ENCODE assay signal across 23 mouse cellular contexts in the genomic region with DNA sequence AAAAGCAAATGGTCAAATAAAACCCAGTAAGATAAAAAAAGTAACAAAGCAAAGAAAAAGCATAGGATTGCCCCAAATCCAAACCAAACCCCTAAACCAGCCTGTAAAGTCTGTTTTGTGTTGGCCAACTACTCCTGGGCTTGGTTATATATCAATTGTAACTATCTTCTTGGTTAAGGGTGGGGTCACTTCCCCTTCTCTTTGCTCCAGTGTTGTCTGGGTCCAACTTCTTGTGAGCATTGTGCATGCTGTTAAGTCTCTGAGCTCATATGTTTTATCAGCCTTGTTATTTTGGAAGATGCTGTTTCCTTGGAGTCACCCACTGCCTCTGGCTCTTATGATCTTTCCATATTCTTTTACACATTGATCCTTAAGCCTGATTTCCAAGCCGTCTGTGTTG. TPM values are rescaled to one million over a fixed set of nuclear protein-coding genes. Genes with fewer than 3 reads are reported as not detected.
DNase-seq lines count a peak whose midpoint lies in the region; ATAC-seq and TF ChIP-seq lines count a peak whose summit lies in the region.
"Had no signal": no experiment of that assay in that cellular context is flagged by ENCODE, and none has a peak within 500 bp of the region (broad histone marks: within the 10 kb centered on the region; RNA-seq: fewer than 3 reads in every experiment).

No protein-coding gene starts in this region.

- no peak for TF ChIP-seq CTCF in heart, adult 2 months (IDR thresholded peaks at IDR 0.05)
- no peak for TF ChIP-seq CTCF in midbrain, postnatal 0 days (IDR thresholded peaks at IDR 0.05)
- TF ChIP-seq CTCF in thymus, adult 2 months (IDR thresholded peaks at IDR 0.05; ENCODE audit: borderline replicate concordance, control insufficient read depth, extremely low read depth, insufficient read depth, low read length, poor library complexity) = no peak

- 0 out of 2 replicates have a peak, but pooled peaks cover 2% of the 10 kb centered on the region for H3K79me2 ChIP-seq in heart, adult 2 months (replicated peaks; ENCODE audit: control insufficient read depth, insufficient read depth, low read length)

- H3K4me2 ChIP-seq in heart, embryonic 12.5 days = no peak overlapping the region
- no peak overlapping the region for H3K4me2 ChIP-seq in midbrain, postnatal 0 days (ENCODE audit: low read depth, low read length, poor library complexity, severe bottlenecking)
- H3K4me2 ChIP-seq: forebrain, embryonic 15.5 days; heart, embryonic 15.5 days; hindbrain, embryonic 13.5 days had no signal

- DNase-seq in heart, adult 2 months = no peak
- peak; percentile 91 for DNase-seq in MEL-GATA-1-ER (ENCODE audit: extremely low read depth, low read depth)
- no peak for DNase-seq in midbrain, postnatal 0 days (ENCODE audit: low spot score)
- DNase-seq in cerebellum, adult 18-20 months = no peak
- no peak for DNase-seq in thymus, adult 2 months
- DNase-seq: adrenal gland, postnatal 10 days; cerebellum, adult 11-12 months; cerebellum, adult 9-11 months; cerebellum, postnatal 36 days; gastrocnemius, postnatal 14 days; heart, adult 11 months; heart, postnatal 14 days had no signal

- no peak overlapping the region for H3K4me3 ChIP-seq in heart, adult 2 months
- H3K4me3 ChIP-seq in heart, embryonic 12.5 days = no peak overlapping the region
- no peak overlapping the region for H3K4me3 ChIP-seq in midbrain, postnatal 0 days (ENCODE audit: low read depth, low read length)
- H3K4me3 ChIP-seq in thymus, adult 2 months (ENCODE audit: control insufficient read depth, insufficient read depth, low read length) = no peak overlapping the region
- H3K4me3 ChIP-seq: embryonic facial prominence, embryonic 10.5 days; erythroblast, embryonic 14.5 days; forebrain, embryonic 10.5 days; forebrain, embryonic 15.5 days; heart, embryonic 10.5 days; heart, embryonic 15.5 days; hindbrain, embryonic 13.5 days had no signal

- no peak overlapping the region for H3K9ac ChIP-seq in heart, adult 2 months (ENCODE audit: low read depth, low read length)
- no peak overlapping the region for H3K9ac ChIP-seq in heart, embryonic 12.5 days
- H3K9ac ChIP-seq in midbrain, postnatal 0 days (replicated peaks; ENCODE audit: low read length, poor library complexity, severe bottlenecking) = no peak overlapping the region
- H3K9ac ChIP-seq: forebrain, embryonic 15.5 days; heart, embryonic 15.5 days; hindbrain, embryonic 13.5 days had no signal

- 73% methylated on average over 1 of the region's 1 CpGs for WGBS in heart, adult 2 months
- 60% methylated on average over 1 of the region's 1 CpGs for WGBS in heart, embryonic 12.5 days
- WGBS in midbrain, postnatal 0 days = 69% methylated on average over 1 of the region's 1 CpGs
- WGBS in thymus, adult 2 months = 98% methylated on average over 1 of the region's 1 CpGs

- no peaks in the 10 kb centered on the region for H3K27me3 ChIP-seq in heart, adult 2 months (ENCODE audit: control insufficient read depth, insufficient read depth, low read length)
- H3K27me3 ChIP-seq in heart, embryonic 12.5 days (replicated peaks) = no peaks in the 10 kb centered on the region
- H3K27me3 ChIP-seq in midbrain, postnatal 0 days (ENCODE audit: insufficient read depth, low read length) = no peaks in the 10 kb centered on the region
- no peaks in the 10 kb centered on the region for H3K27me3 ChIP-seq in thymus, adult 2 months (ENCODE audit: control insufficient read depth, insufficient read depth, low read length)
- H3K27me3 ChIP-seq: CH12.LX; forebrain, embryonic 15.5 days; heart, embryonic 15.5 days; hindbrain, embryonic 13.5 days had no signal

- H3K4me1 ChIP-seq in heart, adult 2 months (ENCODE audit: control insufficient read depth, insufficient read depth, low read length) = peaks cover 20% of the 10 kb centered on the region
- H3K4me1 ChIP-seq in heart, embryonic 12.5 days (replicated peaks) = peaks cover 14% of the 10 kb centered on the region
- no peaks in the 10 kb centered on the region for H3K4me1 ChIP-seq in midbrain, postnatal 0 days (ENCODE audit: insufficient read depth, low read length)
- no peaks in the 10 kb centered on the region for H3K4me1 ChIP-seq in thymus, adult 2 months (replicated peaks; ENCODE audit: control insufficient read depth, insufficient read depth, low read length)
- H3K4me1 ChIP-seq: forebrain, embryonic 10.5 days; forebrain, embryonic 15.5 days; hindbrain, embryonic 13.5 days had no signal

- no peak for ATAC-seq in heart, embryonic 12.5 days (ENCODE audit: insufficient number of reproducible peaks, low FRiP score)
- ATAC-seq in megakaryocyte, adult 5-6 weeks (ENCODE audit: poor library complexity, severe bottlenecking) = peak; percentile 86
- no peak for ATAC-seq in midbrain, postnatal 0 days (ENCODE audit: low FRiP score)
- ATAC-seq: forebrain, embryonic 15.5 days; hindbrain, postnatal 0 days had no signal

- TF ChIP-seq POLR2A in heart, adult 2 months (IDR thresholded peaks at IDR 0.05; ENCODE audit: insufficient read depth, low read depth, low read length) = no peak
- no peak for TF ChIP-seq POLR2A in thymus, adult 2 months (IDR thresholded peaks at IDR 0.05; ENCODE audit: control insufficient read depth, extremely low read depth, insufficient read depth, low read length, poor library complexity)

- peak overlapping the region; percentile 61 for H3K27ac ChIP-seq in heart, adult 2 months
- H3K27ac ChIP-seq in heart, embryonic 12.5 days (ENCODE audit: poor library complexity, severe bottlenecking) = no peak overlapping the region
- H3K27ac ChIP-seq in midbrain, postnatal 0 days (ENCODE audit: low read depth, low read length) = no peak overlapping the region
- no peak overlapping the region for H3K27ac ChIP-seq in thymus, adult 2 months (ENCODE audit: control insufficient read depth, insufficient read depth, low read length)
- H3K27ac ChIP-seq: embryonic facial prominence, embryonic 10.5 days; forebrain, embryonic 10.5 days; forebrain, embryonic 15.5 days; heart, embryonic 10.5 days; heart, embryonic 15.5 days; hindbrain, embryonic 13.5 days; hindbrain, postnatal 0 days had no signal

- no peak for TF ChIP-seq EP300 in heart, adult 2 months (IDR thresholded peaks at IDR 0.05; ENCODE audit: insufficient read depth, low read depth, low read length)

- intact Hi-C loops in heart, adult 2 months (cut with DNase I) = loop anchor here (10.0 kb wide), 1 partner anchor 510 kb away; no protein-coding TSS in a partner anchor

- H3K9me3 ChIP-seq in heart, embryonic 12.5 days (replicated peaks) = no peaks in the 10 kb centered on the region
- no peaks in the 10 kb centered on the region for H3K9me3 ChIP-seq in midbrain, postnatal 0 days (ENCODE audit: low read length)
- H3K9me3 ChIP-seq: embryonic facial prominence, embryonic 10.5 days; forebrain, embryonic 10.5 days; forebrain, embryonic 15.5 days; heart, embryonic 10.5 days; heart, embryonic 15.5 days; hindbrain, embryonic 13.5 days had no signal

- H3K36me3 ChIP-seq in heart, adult 2 months (ENCODE audit: control insufficient read depth, insufficient read depth, low read length) = peaks cover 23% of the 10 kb centered on the region
- no peaks in the 10 kb centered on the region for H3K36me3 ChIP-seq in heart, embryonic 12.5 days
- H3K36me3 ChIP-seq in midbrain, postnatal 0 days (ENCODE audit: insufficient read depth, low read length) = no peaks in the 10 kb centered on the region
- H3K36me3 ChIP-seq in thymus, adult 2 months (ENCODE audit: control insufficient read depth, insufficient read depth, low read length) = no peaks in the 10 kb centered on the region; the same call in 1 of the 2 replicates
- H3K36me3 ChIP-seq: embryonic facial prominence, embryonic 10.5 days; forebrain, embryonic 10.5 days; forebrain, embryonic 15.5 days; heart, embryonic 10.5 days; heart, embryonic 15.5 days; hindbrain, embryonic 13.5 days had no signal

RNA-seq across cellular contexts. Expression of a gene that starts 39.4 kb away (rescaled TPM):
- total RNA-seq in heart, adult 2 months (2021) = 10 to 100 TPM; 42.8 to 44.9 TPM
- 14.3 and 34.5 TPM in 2 replicates for polyA plus RNA-seq in heart, adult 2 months (2012; rRNA removed)
- polyA plus RNA-seq in heart, embryonic 12.5 days (2016; fragmentation: Nextera tagmentation; extraction: Ambion mirVana) = 6.9 and 8.0 TPM in 2 replicates
- 7.8 and 8.2 TPM in 2 replicates for total RNA-seq in megakaryocyte, adult 5-6 weeks (2015)
- total RNA-seq in megakaryocyte, adult 5-6 weeks (2017) = 18.7 and 19.8 TPM in 2 replicates
- 42.1 and 46.9 TPM in 2 replicates for total RNA-seq in midbrain, postnatal 0 days (2014; rRNA removed)
- polyA plus RNA-seq in midbrain, postnatal 0 days (2015; fragmentation: Nextera tagmentation; extraction: Ambion mirVana) = 34.4 TPM in 2 replicates
- 8.0 and 8.3 TPM in 2 replicates for polyA plus RNA-seq in thymus, adult 2 months (2012; rRNA removed)
